Comparison of ENCODE assay signal across 8 mouse cellular contexts in the genomic region with DNA sequence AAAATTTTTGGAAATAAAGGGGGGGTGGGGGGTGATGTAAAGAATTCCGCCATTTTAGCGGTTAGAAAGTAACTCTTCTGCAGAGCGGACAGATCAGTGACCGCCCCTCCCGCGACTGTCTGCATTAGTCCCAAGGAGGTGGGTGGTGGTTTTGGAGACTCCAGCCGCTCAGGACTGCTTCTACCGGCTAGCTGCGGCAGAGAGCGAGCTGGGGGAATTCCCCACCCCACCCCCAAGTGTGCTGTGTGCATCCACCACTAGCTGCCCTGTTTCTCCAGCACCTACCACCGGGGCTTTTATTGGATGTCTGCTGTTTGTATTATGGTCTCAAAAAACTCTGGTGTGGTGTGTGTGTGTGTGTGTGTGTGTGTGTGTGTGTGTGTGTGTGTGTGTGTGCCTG. TPM values are rescaled to one million over a fixed set of nuclear protein-coding genes. Genes with fewer than 3 reads are reported as not detected.
DNase-seq lines count a peak whose midpoint lies in the region; ATAC-seq and TF ChIP-seq lines count a peak whose summit lies in the region.

No protein-coding gene starts in this region.

- peaks cover 3% of the 10 kb centered on the region; the same call in 1 of the 2 replicates for H3K9me3 ChIP-seq in heart, embryonic 13.5 days
- H3K9me3 ChIP-seq in forebrain, embryonic 15.5 days = no peaks in the 10 kb centered on the region
- no peaks in the 10 kb centered on the region for H3K9me3 ChIP-seq in liver, embryonic 14.5 days (ENCODE audit: control insufficient read depth, low read length)

- peaks cover 39% of the 10 kb centered on the region for H3K27me3 ChIP-seq in heart, embryonic 13.5 days (replicated peaks)
- no peaks in the 10 kb centered on the region for H3K27me3 ChIP-seq in forebrain, embryonic 15.5 days
- peaks cover 27% of the 10 kb centered on the region for H3K27me3 ChIP-seq in liver, embryonic 14.5 days (ENCODE audit: control insufficient read depth, insufficient read depth, low read length)

- no peak overlapping the region for H3K27ac ChIP-seq in heart, embryonic 13.5 days (replicated peaks)
- H3K27ac ChIP-seq in forebrain, embryonic 15.5 days (replicated peaks) = no peak overlapping the region
- H3K27ac ChIP-seq in liver, embryonic 14.5 days = no peak overlapping the region

- intact Hi-C loops in heart, postnatal 36 days (cut with DNase I) = no loop called here

- DNase-seq in heart, postnatal 36 days = no peak
- DNase-seq in liver, embryonic 14.5 days (ENCODE audit: low read depth in 3 of 3, low spot score in 3 of 3) = no peak
- no peak for DNase-seq in adipocyte (ENCODE audit: low spot score)
- no peak for DNase-seq in urinary bladder, postnatal 14 days (ENCODE audit: low spot score)
- no peak for DNase-seq in heart, adult 8-10 months (ENCODE audit: low spot score)

- H3K36me3 ChIP-seq in heart, embryonic 13.5 days = peaks cover 21% of the 10 kb centered on the region
- peaks cover 21% of the 10 kb centered on the region for H3K36me3 ChIP-seq in forebrain, embryonic 15.5 days
- H3K36me3 ChIP-seq in liver, embryonic 14.5 days (replicated peaks; ENCODE audit: control insufficient read depth, insufficient read depth, low read depth) = peaks cover 5% of the 10 kb centered on the region

- H3K4me1 ChIP-seq in heart, embryonic 13.5 days = peaks cover 10% of the 10 kb centered on the region
- H3K4me1 ChIP-seq in forebrain, embryonic 15.5 days = peaks cover 15% of the 10 kb centered on the region
- peaks cover 0 to 4% of the 10 kb centered on the region in 2 experiments; a peak in 1 of 4 replicates for H3K4me1 ChIP-seq in liver, embryonic 14.5 days (replicated peaks; ENCODE audit: control insufficient read depth in 2 of 2, insufficient read depth in 2 of 2, low read length in 1 of 2)

- H3K4me2 ChIP-seq in heart, embryonic 13.5 days = peak overlapping the region; percentile 97
- peak overlapping the region; percentile 91 for H3K4me2 ChIP-seq in forebrain, embryonic 15.5 days (replicated peaks)
- H3K4me2 ChIP-seq in liver, embryonic 14.5 days (ENCODE audit: low read depth) = peak overlapping the region; percentile 42

- 6% methylated on average over 11 of the region's 11 CpGs for WGBS in heart, embryonic 13.5 days
- WGBS in forebrain, embryonic 15.5 days = 6% methylated on average over 11 of the region's 11 CpGs
- WGBS in liver, embryonic 14.5 days (ENCODE audit: insufficient replicate concordance) = 6% methylated on average over 11 of the region's 11 CpGs

- no peak for TF ChIP-seq CTCF in liver, embryonic 14.5 days (IDR thresholded peaks at IDR 0.05; ENCODE audit: low read depth)

- no peak overlapping the region; the same call in 1 of the 2 replicates for H3K9ac ChIP-seq in heart, embryonic 13.5 days
- H3K9ac ChIP-seq in forebrain, embryonic 15.5 days (replicated peaks) = no peak overlapping the region
- no peak overlapping the region for H3K9ac ChIP-seq in liver, embryonic 14.5 days (replicated peaks)

- no peak for TF ChIP-seq EP300 in liver, embryonic 14.5 days (IDR thresholded peaks at IDR 0.05; ENCODE audit: low read depth)

- peak overlapping the region; percentile 73 for H3K4me3 ChIP-seq in heart, embryonic 13.5 days
- H3K4me3 ChIP-seq in forebrain, embryonic 15.5 days = peak overlapping the region; percentile 56
- no peak overlapping the region for H3K4me3 ChIP-seq in liver, embryonic 14.5 days (ENCODE audit: insufficient read depth in 1 of 2, low read depth in 2 of 2, low read length in 2 of 2)

- no peak for ATAC-seq in heart, embryonic 13.5 days (ENCODE audit: extremely low read depth, insufficient number of reproducible peaks, low FRiP score, low TSS enrichment)
- ATAC-seq in CD4-positive, CD25-positive, alpha-beta regulatory T cell, adult 4 months = peak; percentile 68
- no peak for ATAC-seq in forebrain, embryonic 15.5 days (replicated peaks)
- ATAC-seq in liver, embryonic 14.5 days (ENCODE audit: insufficient read depth) = no peak

RNA-seq across cellular contexts. Expression of gene L3mbtl1, which starts 0.7 kb away (rescaled TPM):
- polyA plus RNA-seq in heart, embryonic 13.5 days (2015; fragmentation: Nextera tagmentation; extraction: Ambion mirVana) = 0.05 TPM in 1 of 2 replicates, not detected in the other
- not detected for total RNA-seq in heart, postnatal 36 days (2021)
- polyA plus RNA-seq in CD4-positive, CD25-positive, alpha-beta regulatory T cell, adult 4 months (2017; shearing (Covaris generic)) = under 1 TPM in 1 of 2 experiments, not detected in 1; 0.15 TPM
- polyA plus RNA-seq in forebrain, embryonic 15.5 days (2015; fragmentation: Nextera tagmentation; extraction: Ambion mirVana) = 0.86 and 1.3 TPM in 2 replicates
- 0.08 and 0.32 TPM in 2 replicates for polyA plus RNA-seq in liver, embryonic 14.5 days (2012; rRNA removed)
- 0.04 TPM in 1 of 2 replicates, not detected in the other for polyA plus RNA-seq in liver, embryonic 14.5 days (2014; fragmentation: Nextera tagmentation; extraction: Ambion mirVana)
- not detected for total RNA-seq in heart, adult 8-10 months (2022)

RNA-seq across cellular contexts. Expression of gene Srsf6, which starts 12.6 kb away (rescaled TPM):
- polyA plus RNA-seq in heart, embryonic 13.5 days (2015; fragmentation: Nextera tagmentation; extraction: Ambion mirVana) = 125 and 132 TPM in 2 replicates
- total RNA-seq in heart, postnatal 36 days (2021) = 10 to 100 TPM; 61.0 to 63.7 TPM
- polyA plus RNA-seq in CD4-positive, CD25-positive, alpha-beta regulatory T cell, adult 4 months (2017; shearing (Covaris generic)) = 10 to 100 TPM; 21.3 to 37.8 TPM
- polyA plus RNA-seq in forebrain, embryonic 15.5 days (2015; fragmentation: Nextera tagmentation; extraction: Ambion mirVana) = 172 and 180 TPM in 2 replicates
- polyA plus RNA-seq in liver, embryonic 14.5 days (2012; rRNA removed) = 72.5 and 113 TPM in 2 replicates
- 80.4 and 94.3 TPM in 2 replicates for polyA plus RNA-seq in liver, embryonic 14.5 days (2014; fragmentation: Nextera tagmentation; extraction: Ambion mirVana)
- total RNA-seq in heart, adult 8-10 months (2022) = 10 to 100 TPM; 53.4 to 66.5 (median 60.8) TPM

RNA-seq across cellular contexts. Expression of gene Sgk2, which starts 43.2 kb away (rescaled TPM):
- polyA plus RNA-seq in heart, embryonic 13.5 days (2015; fragmentation: Nextera tagmentation; extraction: Ambion mirVana) = 0.33 TPM in 1 of 2 replicates, not detected in the other
- not detected for total RNA-seq in heart, postnatal 36 days (2021)
- not detected for polyA plus RNA-seq in CD4-positive, CD25-positive, alpha-beta regulatory T cell, adult 4 months (2017; shearing (Covaris generic))
- 0.32 TPM in 1 of 2 replicates, not detected in the other for polyA plus RNA-seq in forebrain, embryonic 15.5 days (2015; fragmentation: Nextera tagmentation; extraction: Ambion mirVana)
- 1.9 and 2.1 TPM in 2 replicates for polyA plus RNA-seq in liver, embryonic 14.5 days (2012; rRNA removed)
- polyA plus RNA-seq in liver, embryonic 14.5 days (2014; fragmentation: Nextera tagmentation; extraction: Ambion mirVana) = 3.6 and 4.0 TPM in 2 replicates
- not detected for total RNA-seq in heart, adult 8-10 months (2022)

Comparison
In these comparisons a context has a peak if more than half of its experiments do, and no peak if none do; other contexts are left out.
1. H3K4me2 ChIP-seq: peak in every context shown above with its lines; median percentile 97 in heart, embryonic 13.5 days; 91 in forebrain, embryonic 15.5 days; 42 in liver, embryonic 14.5 days.
2. H3K4me3 ChIP-seq: peak in heart, embryonic 13.5 days (single experiment) and forebrain, embryonic 15.5 days (single experiment); none in liver, embryonic 14.5 days (0 of 2).